In the genomic region with DNA sequence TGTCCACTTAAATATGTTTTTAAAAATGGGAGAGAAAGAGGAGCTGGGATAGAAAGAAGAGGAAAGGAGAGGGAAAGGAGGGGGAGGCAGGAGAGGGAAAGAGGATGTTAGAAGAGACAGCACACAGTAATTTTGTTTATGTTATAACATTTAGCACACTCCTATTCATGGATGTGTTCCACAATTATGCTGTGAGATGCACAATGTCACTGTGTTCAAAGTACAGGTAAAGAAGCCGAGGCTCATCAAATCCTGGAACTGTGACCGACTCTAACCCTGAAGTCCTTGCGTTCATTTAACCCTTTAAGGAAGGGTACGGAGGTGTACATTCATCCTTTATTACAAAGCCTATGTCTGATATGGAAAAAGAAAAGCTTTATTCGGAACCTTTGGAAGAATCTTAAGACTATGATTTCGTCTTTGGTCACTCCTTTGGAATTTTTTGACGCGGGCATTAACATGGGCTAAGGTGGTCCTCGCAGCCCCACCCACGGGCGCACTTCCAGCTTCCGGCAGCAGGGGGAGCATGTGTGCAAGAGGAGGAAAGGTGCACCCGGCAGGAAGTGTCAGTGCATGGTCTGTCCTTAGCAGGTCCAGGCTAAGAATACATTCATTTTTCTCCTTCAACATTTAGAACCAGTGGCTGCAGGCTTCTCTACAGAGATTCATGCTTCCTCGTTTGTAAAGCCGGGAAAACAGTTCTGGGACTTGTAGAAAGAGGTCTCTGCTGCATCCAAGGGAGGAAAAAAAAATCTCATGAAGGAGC, we compare ENCODE assay signal across 8 mouse cellular contexts.
A peak's percentile ranks its signal among the peaks of the same experiment; 100 is the strongest.
DNase-seq lines count a peak whose midpoint lies in the region; ATAC-seq lines count a peak whose summit lies in the region.

No protein-coding gene starts in this region.

- peaks cover 36% of the 10 kb centered on the region for H3K4me1 ChIP-seq in hindbrain, embryonic 10.5 days (replicated peaks)

- H3K9me3 ChIP-seq in hindbrain, embryonic 10.5 days = no peaks in the 10 kb centered on the region

- 4% methylated on average over 15 of the region's 15 CpGs for WGBS in hindbrain, embryonic 10.5 days

- peak; percentile 41 for ATAC-seq in frontal cortex, adult (ENCODE audit: low TSS enrichment)

- no peaks in the 10 kb centered on the region for H3K27me3 ChIP-seq in hindbrain, embryonic 10.5 days (ENCODE audit: insufficient read depth, poor library complexity, severe bottlenecking)

- H3K4me3 ChIP-seq in hindbrain, embryonic 10.5 days = peak overlapping the region; percentile 43

- no peaks in the 10 kb centered on the region for H3K36me3 ChIP-seq in hindbrain, embryonic 10.5 days

- DNase-seq in MEL-GATA-1-ER (ENCODE audit: extremely low read depth, low read depth) = peak; percentile 58
- DNase-seq in cerebellum, adult 8-10 months = peak; percentile 61
- DNase-seq in hindbrain, embryonic 10.5 days (ENCODE audit: low spot score) = peak; percentile 88
- DNase-seq in layer of hippocampus, postnatal 10 days (ENCODE audit: low spot score in 2 of 2) = peak; percentile 89
- peak; percentile 92 for DNase-seq in lung, postnatal 10 days
- DNase-seq in ovary, postnatal 36 days (ENCODE audit: low spot score) = peak; percentile 82
- peak; percentile 97 for DNase-seq in thymus, postnatal 25 days

- peak overlapping the region; percentile 77 for H3K27ac ChIP-seq in hindbrain, embryonic 10.5 days

Comparison
In these comparisons a context has a peak if more than half of its experiments do, and no peak if none do; other contexts are left out.
1. Peak in every context shown above with its lines: DNase-seq, ATAC-seq, H3K4me3 ChIP-seq and H3K27ac ChIP-seq.